Mouse (Mus musculus): ENCODE measurements at regions not wholly inside any gene's neighbourhood (a gene's known extent, or its start where the extent isn't known, plus 50 kb on each side); places are given as distances from the start of the nearest gene placed in this dataset.

- DNase-seq = no peak
These were observed 154.9 kb upstream of the Gm34302 start for GRCm38 (mm10) chr3:63638572-63638971.

GRCm38 (mm10) chr3:63637913-63638312, 154.2 kb upstream of the Gm34302 start:
- no peak for DNase-seq

GRCm38 (mm10) chr3:63627724-63628123, 144.0 kb upstream of the Gm34302 start:
- no peak for DNase-seq

- no peak for DNase-seq
These were observed 132.4 kb upstream of the Gm34302 start for GRCm38 (mm10) chr3:63616127-63616526.

- DNase-seq = no peak
These were observed 130.0 kb upstream of the Gm34302 start for GRCm38 (mm10) chr3:63613652-63614051.

- DNase-seq = no peak
These were observed 129.2 kb upstream of the Gm34302 start for GRCm38 (mm10) chr3:63612767-63613363.

GRCm38 (mm10) chr3:63610113-63610919, 126.6 kb upstream of the Gm34302 start:
- DNase-seq = no peak

GRCm38 (mm10) chr3:63609454-63610112, 125.9 kb upstream of the Gm34302 start:
- no peak for DNase-seq

GRCm38 (mm10) chr3:63582717-63583696, 99.3 kb upstream of the Gm34302 start:
- DNase-seq = no peak

- DNase-seq = no peak
These were observed 98.5 kb upstream of the Gm34302 start for GRCm38 (mm10) chr3:63582180-63582579.

- peak; percentile 70 for DNase-seq
These were observed 87.1 kb upstream of the Gm34302 start for GRCm38 (mm10) chr3:63570607-63571353.

GRCm38 (mm10) chr3:63570082-63570481, 86.4 kb upstream of the Gm34302 start:
- DNase-seq = no peak

- no peak for DNase-seq
These were observed 85.4 kb upstream of the Gm34302 start for GRCm38 (mm10) chr3:63569004-63569596.

GRCm38 (mm10) chr3:63567726-63568125, 84.0 kb upstream of the Gm34302 start:
- no peak for DNase-seq

- no peak for DNase-seq
These were observed 79.4 kb upstream of the Gm34302 start for GRCm38 (mm10) chr3:63563057-63563456.

- DNase-seq = no peak
These were observed 78.9 kb upstream of the Gm34302 start for GRCm38 (mm10) chr3:63562532-63562931.

- no peak for DNase-seq
These were observed 77.1 kb upstream of the Gm34302 start for GRCm38 (mm10) chr3:63560745-63561151.

GRCm38 (mm10) chr3:63556741-63557140, 73.1 kb upstream of the Gm34302 start:
- DNase-seq = peak; percentile 9

GRCm38 (mm10) chr3:63554872-63555271, 71.2 kb upstream of the Gm34302 start:
- DNase-seq = peak; percentile 27

GRCm38 (mm10) chr3:63553426-63553825, 69.7 kb upstream of the Gm34302 start:
- DNase-seq = no peak

- DNase-seq = no peak
These were observed 68.0 kb upstream of the Gm34302 start for GRCm38 (mm10) chr3:63551661-63552060.

Data from adrenal gland, postnatal 14 days (tissue).